Mouse (Mus musculus): ENCODE measurements around the gene Sqstm1. TPM values are rescaled to one million over a fixed set of nuclear protein-coding genes. Genes with fewer than 3 reads are reported as not detected.

Gene Sqstm1
- total and polyA plus RNA-seq, 3 experiments, result 202 to 579 (median 456) TPM

GRCm38 (mm10) chr11:50256615-50257014 is 46.0 kb upstream of the Sqstm1 start:
- Histone ChIP-seq H3K79me2 (replicated peaks; ENCODE audit: control insufficient read depth, extremely low read depth, insufficient read depth, poor library complexity, severe bottlenecking) (no peaks in the 10 kb centered on the region), H3K4me2 (ENCODE audit: insufficient read depth, low read depth, poor library complexity, severe bottlenecking) (no peak overlapping the region), H3K9me3 (replicated peaks; ENCODE audit: low read length) (no peaks in the 10 kb centered on the region), H3K9ac (ENCODE audit: insufficient read depth, low read depth) (no peak overlapping the region), H3K27me3 (replicated peaks) (no peaks in the 10 kb centered on the region), H3K4me1 (ENCODE audit: control insufficient read depth in 1 of 2, insufficient read depth in 2 of 2) (peaks cover 14 to 17% of the 10 kb centered on the region in 2 experiments), H3K36me3 (replicated peaks in 1 of 2; ENCODE audit: control insufficient read depth in 1 of 2, insufficient read depth in 1 of 2, low read length in 1 of 2) (peaks cover 52 to 70% of the 10 kb centered on the region in 2 experiments), H3K4me3 (replicated peaks in 1 of 3; ENCODE audit: low read depth in 2 of 3, low read length in 2 of 3, poor library complexity in 1 of 3) (no peak overlapping the region), H3K27ac (ENCODE audit: insufficient read depth, low read depth) (no peak overlapping the region)
- TF ChIP-seq E2F4 (IDR thresholded peaks at IDR 0.05; ENCODE audit: insufficient replicate concordance, low read depth, low read length) (no peak), GABPA (IDR thresholded peaks at IDR 0.05; ENCODE audit: insufficient replicate concordance, low read depth, low read length) (no peak), MYC (IDR thresholded peaks at IDR 0.05; ENCODE audit: low read depth, low read length) (no peak), UBTF (IDR thresholded peaks at IDR 0.05; ENCODE audit: low read depth, low read length) (no peak), MAZ (IDR thresholded peaks at IDR 0.05; ENCODE audit: low read depth, low read length) (no peak)
- dilution Hi-C loops (cut with MboI; ENCODE audit: extremely low pct_ligation_motif_present, extremely low pct_unique_long_range_greater_than_20kb, low sequenced_read_pairs) (no loop called here), in situ Hi-C loops (cut with MboI; ENCODE audit: low pct_ligation_motif_present, low pct_unique_long_range_greater_than_20kb, low sequenced_read_pairs) (no loop called here)
- no peak for DNase-seq (ENCODE audit: extremely low read depth)

- H3K36me3 ChIP-seq (replicated peaks in 1 of 2; ENCODE audit: control insufficient read depth in 1 of 2, insufficient read depth in 1 of 2, low read length in 1 of 2), result peaks cover 29 to 45% of the 10 kb centered on the region in 2 experiments
- dilution Hi-C loops (cut with MboI; ENCODE audit: extremely low pct_ligation_motif_present, extremely low pct_unique_long_range_greater_than_20kb, low sequenced_read_pairs), result no loop called here
- no peak for DNase-seq (ENCODE audit: extremely low read depth)
These were observed 43.5 kb upstream of the Sqstm1 start for GRCm38 (mm10) chr11:50254010-50254580.

GRCm38 (mm10) chr11:50253393-50253792 is 42.8 kb upstream of the Sqstm1 start:
- peaks cover 14 to 17% of the 10 kb centered on the region in 2 experiments for H3K4me1 ChIP-seq (ENCODE audit: control insufficient read depth in 1 of 2, insufficient read depth in 2 of 2)
- TF ChIP-seq IRF4 (IDR thresholded peaks at IDR 0.05; ENCODE audit: low read depth, low read length) (no peak), MAZ (IDR thresholded peaks at IDR 0.05; ENCODE audit: low read depth, low read length) (no peak), MXI1 (IDR thresholded peaks at IDR 0.05; ENCODE audit: low read depth, low read length) (no peak), CHD1 (IDR thresholded peaks at IDR 0.05; ENCODE audit: low read depth, low read length) (no peak), SIN3A (IDR thresholded peaks at IDR 0.05; ENCODE audit: low read length) (no peak), NRF1 (IDR thresholded peaks at IDR 0.05; ENCODE audit: low read depth, low read length) (no peak), E2F4 (IDR thresholded peaks at IDR 0.05; ENCODE audit: insufficient replicate concordance, low read depth, low read length) (no peak), ETS1 (conservative IDR thresholded peaks at IDR 0.05; ENCODE audit: low read depth, low read length) (no peak), MEF2A (IDR thresholded peaks at IDR 0.05; ENCODE audit: borderline replicate concordance, low read depth, low read length) (no peak), MAFK (IDR thresholded peaks at IDR 0.05; ENCODE audit: insufficient replicate concordance, low read length) (no peak), UBTF (IDR thresholded peaks at IDR 0.05; ENCODE audit: low read depth, low read length) (no peak), CHD2 (IDR thresholded peaks at IDR 0.05; ENCODE audit: low read length) (no peak), USF2 (conservative IDR thresholded peaks at IDR 0.05; ENCODE audit: low read depth, low read length) (no peak), JUND (conservative IDR thresholded peaks at IDR 0.05; ENCODE audit: low read depth, low read length) (no peak), KAT2A (IDR thresholded peaks at IDR 0.05; ENCODE audit: insufficient replicate concordance, low read length) (no peak)
- no peak overlapping the region for H3K4me2 ChIP-seq (ENCODE audit: insufficient read depth, low read depth, poor library complexity, severe bottlenecking)
- in situ Hi-C loops (cut with MboI; ENCODE audit: low pct_ligation_motif_present, low pct_unique_long_range_greater_than_20kb, low sequenced_read_pairs), result no loop called here
- H3K27ac ChIP-seq (ENCODE audit: insufficient read depth, low read depth), result no peak overlapping the region
- peaks cover 22 to 38% of the 10 kb centered on the region in 2 experiments for H3K36me3 ChIP-seq (replicated peaks in 1 of 2; ENCODE audit: control insufficient read depth in 1 of 2, insufficient read depth in 1 of 2, low read length in 1 of 2)
- no peaks in the 10 kb centered on the region for H3K27me3 ChIP-seq (replicated peaks)
- dilution Hi-C loops (cut with MboI; ENCODE audit: extremely low pct_ligation_motif_present, extremely low pct_unique_long_range_greater_than_20kb, low sequenced_read_pairs), result no loop called here
- H3K79me2 ChIP-seq (replicated peaks; ENCODE audit: control insufficient read depth, extremely low read depth, insufficient read depth, poor library complexity, severe bottlenecking), result no peaks in the 10 kb centered on the region
- no peak overlapping the region for H3K4me3 ChIP-seq (replicated peaks in 1 of 3; ENCODE audit: low read depth in 2 of 3, low read length in 2 of 3, poor library complexity in 1 of 3)
- H3K9ac ChIP-seq (ENCODE audit: insufficient read depth, low read depth), result no peak overlapping the region
- H3K9me3 ChIP-seq (replicated peaks; ENCODE audit: low read length), result no peaks in the 10 kb centered on the region
- DNase-seq (ENCODE audit: extremely low read depth), result no peak

More at GRCm38 (mm10) chr11:50254010-50254580, 43.5 kb upstream of the Sqstm1 start:
- Histone ChIP-seq H3K4me3 (replicated peaks in 1 of 3; ENCODE audit: low read depth in 2 of 3, low read length in 2 of 3, poor library complexity in 1 of 3) (no peak overlapping the region), H3K9ac (ENCODE audit: insufficient read depth, low read depth) (no peak overlapping the region), H3K27me3 (replicated peaks) (no peaks in the 10 kb centered on the region), H3K79me2 (replicated peaks; ENCODE audit: control insufficient read depth, extremely low read depth, insufficient read depth, poor library complexity, severe bottlenecking) (no peaks in the 10 kb centered on the region), H3K4me1 (ENCODE audit: control insufficient read depth in 1 of 2, insufficient read depth in 2 of 2) (peaks cover 14 to 17% of the 10 kb centered on the region in 2 experiments), H3K9me3 (replicated peaks; ENCODE audit: low read length) (no peaks in the 10 kb centered on the region), H3K4me2 (ENCODE audit: insufficient read depth, low read depth, poor library complexity, severe bottlenecking) (no peak overlapping the region), H3K27ac (ENCODE audit: insufficient read depth, low read depth) (no peak overlapping the region)
- in situ Hi-C loops (cut with MboI; ENCODE audit: low pct_ligation_motif_present, low pct_unique_long_range_greater_than_20kb, low sequenced_read_pairs), result no loop called here
- no peak for TF ChIP-seq ZNF384 (IDR thresholded peaks at IDR 0.05; ENCODE audit: low read depth, low read length)
- no peak for TF ChIP-seq ELF1 (IDR thresholded peaks at IDR 0.05; ENCODE audit: low read depth, low read length)
- no peak for TF ChIP-seq SMC3 (IDR thresholded peaks at IDR 0.05; ENCODE audit: low read depth, low read length)
- TF ChIP-seq JUN (IDR thresholded peaks at IDR 0.05; ENCODE audit: insufficient read depth, low read depth, low read length), result no peak
- no peak for TF ChIP-seq MEF2A (IDR thresholded peaks at IDR 0.05; ENCODE audit: borderline replicate concordance, low read depth, low read length)
- no peak for TF ChIP-seq CHD2 (IDR thresholded peaks at IDR 0.05; ENCODE audit: low read length)
- TF ChIP-seq IRF4 (IDR thresholded peaks at IDR 0.05; ENCODE audit: low read depth, low read length), result no peak
- TF ChIP-seq MXI1 (IDR thresholded peaks at IDR 0.05; ENCODE audit: low read depth, low read length), result no peak
- no peak for TF ChIP-seq USF2 (conservative IDR thresholded peaks at IDR 0.05; ENCODE audit: low read depth, low read length)
- TF ChIP-seq BHLHE40 (IDR thresholded peaks at IDR 0.05; ENCODE audit: low read depth, low read length), result no peak
- no peak for TF ChIP-seq RAD21 (IDR thresholded peaks at IDR 0.05; ENCODE audit: low read depth, low read length)
- TF ChIP-seq JUND (conservative IDR thresholded peaks at IDR 0.05; ENCODE audit: low read depth, low read length), result no peak
